Mouse (Mus musculus): Measurements from ENCODE around the gene Pla1a. TPM values are rescaled to one million over a fixed set of nuclear protein-coding genes. Genes with fewer than 3 reads are reported as not detected.

The Pla1a gene
- polyA plus RNA-seq, 1 experiment from 2014 or later: 0.27 TPM

DNA sequence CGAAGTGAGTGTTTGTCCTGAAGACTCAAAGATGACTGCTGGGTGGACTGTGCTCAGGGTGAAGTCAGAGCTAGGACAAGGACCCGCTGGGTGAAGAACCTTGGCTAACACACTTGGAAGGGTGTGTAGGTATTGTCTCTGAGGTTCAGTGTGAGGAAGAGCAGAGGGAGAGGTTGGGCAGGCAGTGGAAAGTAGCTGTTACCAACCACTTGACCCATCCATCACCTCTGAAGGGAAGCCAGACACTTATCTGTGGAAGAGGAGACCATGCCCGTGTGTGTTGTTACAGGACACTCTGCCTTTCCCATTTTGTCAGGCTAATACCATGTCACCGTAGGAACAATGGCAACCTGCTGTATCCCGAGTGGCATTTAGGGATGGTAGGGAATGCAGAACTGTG lies 26.7 kb downstream of the Pla1a start:
- Histone ChIP-seq H3K27ac (no peak overlapping the region), H3K9me3 (no peaks in the 10 kb centered on the region), H3K36me3 (no peaks in the 10 kb centered on the region), H3K4me3 (no peak overlapping the region), H3K4me1 (replicated peaks) (0 out of 2 replicates have a peak, but pooled peaks cover 8% of the 10 kb centered on the region), H3K27me3 (ENCODE audit: insufficient read depth, poor library complexity, severe bottlenecking) (no peaks in the 10 kb centered on the region)
- no peak for DNase-seq (ENCODE audit: low spot score)
- WGBS: 75% methylated on average over 5 of the region's 5 CpGs

DNA sequence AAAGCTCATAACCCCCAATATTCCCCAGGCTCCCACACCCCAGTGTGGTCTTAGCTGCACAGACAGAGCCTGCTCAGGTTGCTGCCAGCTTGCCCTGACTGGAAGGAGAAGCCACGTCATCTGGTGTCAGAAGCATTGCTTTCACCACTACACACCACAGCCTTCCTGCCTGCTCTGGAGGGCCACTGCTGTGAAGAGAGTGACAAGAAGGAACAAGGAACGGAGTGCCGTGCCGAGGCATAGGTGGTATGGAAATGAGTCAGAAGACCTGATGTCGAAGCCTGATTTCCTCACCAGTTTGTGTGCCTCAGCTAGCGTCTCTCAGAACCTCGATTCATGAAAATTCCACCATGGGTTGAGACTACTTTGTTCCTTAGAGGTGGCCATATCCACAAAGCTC lies 29.3 kb downstream of the Pla1a start:
- Histone ChIP-seq H3K27me3 (ENCODE audit: insufficient read depth, poor library complexity, severe bottlenecking) (no peaks in the 10 kb centered on the region), H3K9me3 (no peaks in the 10 kb centered on the region), H3K27ac (no peak overlapping the region), H3K36me3 (no peaks in the 10 kb centered on the region), H3K4me1 (replicated peaks) (peaks cover 24% of the 10 kb centered on the region), H3K4me3 (no peak overlapping the region)
- DNase-seq (ENCODE audit: low spot score): no peak
- 91% methylated on average over 7 of the region's 7 CpGs for WGBS

DNA sequence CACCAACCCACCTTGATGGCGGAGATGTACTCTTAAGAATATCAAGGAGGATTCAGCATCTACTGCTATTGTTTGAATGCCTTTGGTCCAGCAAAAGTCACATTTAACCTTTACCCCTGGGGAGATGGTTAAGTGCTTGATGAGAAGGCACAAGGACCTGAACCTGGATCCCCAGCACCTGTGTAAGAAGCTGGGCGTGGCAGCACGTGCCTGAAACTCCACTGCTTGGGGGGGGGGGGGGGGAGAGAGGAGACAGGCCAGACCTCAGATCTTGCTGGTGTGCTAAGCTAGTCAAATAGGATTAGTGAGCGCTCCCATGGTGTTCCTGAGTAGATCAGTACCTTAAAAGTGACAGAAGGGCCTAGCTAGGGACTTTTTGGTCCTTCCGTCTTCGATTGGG lies 31.5 kb downstream of the Pla1a start:
- Histone ChIP-seq H3K4me3 (no peak overlapping the region), H3K36me3 (no peaks in the 10 kb centered on the region), H3K27ac (no peak overlapping the region), H3K9me3 (no peaks in the 10 kb centered on the region), H3K27me3 (ENCODE audit: insufficient read depth, poor library complexity, severe bottlenecking) (no peaks in the 10 kb centered on the region), H3K4me1 (replicated peaks) (peaks cover 18% of the 10 kb centered on the region)
- DNase-seq (ENCODE audit: low spot score): no peak
- WGBS: 80% methylated on average over 6 of the region's 6 CpGs

DNA sequence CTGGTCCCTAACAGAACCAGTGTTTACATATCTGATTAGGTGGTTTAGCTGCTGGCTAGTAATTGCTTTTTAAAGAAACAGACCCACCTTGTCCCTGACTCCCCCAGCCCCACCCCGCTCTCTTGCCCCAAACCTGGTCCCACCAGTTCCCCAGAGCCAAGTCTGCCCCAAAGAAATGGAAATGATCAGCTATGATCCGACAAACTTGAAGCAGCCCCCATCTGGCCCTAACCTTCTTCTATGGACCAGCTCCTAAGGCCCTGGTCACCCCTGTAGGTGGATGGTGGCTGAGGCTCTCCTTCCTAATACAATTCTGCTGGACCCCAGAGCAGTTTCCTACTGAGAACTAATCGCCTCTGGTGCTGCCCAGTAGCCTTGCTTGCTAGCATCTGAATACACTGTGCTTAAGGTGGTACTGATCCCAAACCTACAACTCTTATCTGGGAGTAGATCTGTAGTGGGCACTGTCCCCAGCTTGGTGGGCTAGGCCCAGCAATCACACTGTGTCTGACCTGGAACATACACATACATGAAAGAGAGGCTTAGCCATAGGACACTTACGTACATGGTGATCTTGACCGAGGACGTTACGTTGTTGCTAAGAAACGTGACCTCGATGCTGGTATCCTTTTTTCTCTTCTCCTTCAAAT lies 32.5 kb downstream of the Pla1a start:
- peak overlapping the region; percentile 84 for H3K27ac ChIP-seq
- no peaks in the 10 kb centered on the region for H3K27me3 ChIP-seq (ENCODE audit: insufficient read depth, poor library complexity, severe bottlenecking)
- 75% methylated on average over 9 of the region's 9 CpGs for WGBS
- no peaks in the 10 kb centered on the region for H3K9me3 ChIP-seq
- no peak for DNase-seq (ENCODE audit: low spot score)
- H3K4me3 ChIP-seq: peak overlapping the region; percentile 46
- H3K4me1 ChIP-seq (replicated peaks): peaks cover 16% of the 10 kb centered on the region
- no peaks in the 10 kb centered on the region for H3K36me3 ChIP-seq

DNA sequence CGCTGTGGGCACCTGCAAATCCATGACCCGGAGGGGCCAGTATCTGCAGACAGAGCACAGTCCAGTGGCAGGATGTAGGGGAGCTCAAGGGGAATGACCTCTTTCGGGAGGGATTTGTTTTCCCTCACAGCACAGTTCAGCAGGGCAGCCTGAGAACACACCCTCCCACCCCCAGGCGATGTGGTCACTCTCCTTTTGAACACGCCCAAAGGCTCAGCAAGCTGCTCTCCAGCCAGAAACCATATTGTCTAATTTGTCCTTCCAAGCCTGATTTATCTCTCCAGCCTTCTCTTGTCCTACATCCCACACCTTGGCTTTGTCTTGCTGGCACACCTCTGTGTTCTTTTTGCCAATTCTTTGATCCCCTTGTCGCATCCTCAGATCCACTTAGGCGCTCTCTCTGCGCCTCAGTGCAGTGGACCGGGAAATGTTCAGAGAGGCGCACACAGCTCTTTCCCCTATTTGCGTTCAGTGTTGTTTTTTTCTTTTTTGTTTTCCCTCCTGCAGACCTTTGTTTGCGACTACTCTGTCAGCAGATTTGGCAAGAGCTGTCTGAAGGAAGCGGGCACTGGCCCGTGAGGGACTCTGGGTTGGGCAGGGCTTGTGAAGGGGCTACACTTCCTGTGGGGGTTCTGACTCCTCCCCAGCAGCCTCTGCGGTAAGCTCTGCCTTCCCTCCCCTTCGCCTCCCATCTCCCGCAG lies 33.3 kb downstream of the Pla1a start:
- Histone ChIP-seq H3K27ac (peak overlapping the region; percentile 84), H3K4me3 (peak overlapping the region; percentile 46), H3K27me3 (ENCODE audit: insufficient read depth, poor library complexity, severe bottlenecking) (no peaks in the 10 kb centered on the region), H3K4me1 (replicated peaks) (peaks cover 16% of the 10 kb centered on the region), H3K9me3 (no peaks in the 10 kb centered on the region), H3K36me3 (no peaks in the 10 kb centered on the region)
- peak; percentile 59 for DNase-seq (ENCODE audit: low spot score)
- 12% methylated on average over 17 of the region's 17 CpGs for WGBS

DNA sequence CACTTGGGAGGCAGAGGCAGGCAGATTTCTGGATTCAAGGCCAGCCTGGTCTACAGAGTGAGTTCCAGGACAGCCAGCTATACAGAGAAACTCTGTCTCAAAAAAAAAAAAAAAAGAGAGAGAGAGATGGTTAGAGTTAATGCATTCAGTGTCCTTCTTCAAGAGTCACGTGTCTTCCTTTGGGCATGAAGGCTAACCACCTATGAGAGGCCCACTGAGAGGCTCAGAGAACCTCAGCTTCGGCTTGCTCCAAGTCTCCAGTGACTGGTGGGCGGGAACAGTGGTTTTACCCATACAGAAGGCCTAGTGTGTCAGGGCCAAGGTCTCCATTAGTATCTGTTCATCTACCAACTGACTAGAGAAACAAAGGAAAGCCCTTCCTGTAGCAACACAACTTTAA lies 33.9 kb downstream of the Pla1a start:
- no peak for DNase-seq (ENCODE audit: low spot score)
- Histone ChIP-seq H3K4me3 (peak overlapping the region; percentile 46; the same call in 1 of the 2 replicates), H3K4me1 (replicated peaks) (peaks cover 16% of the 10 kb centered on the region), H3K27ac (peak overlapping the region; percentile 84), H3K27me3 (ENCODE audit: insufficient read depth, poor library complexity, severe bottlenecking) (no peaks in the 10 kb centered on the region), H3K36me3 (no peaks in the 10 kb centered on the region), H3K9me3 (no peaks in the 10 kb centered on the region)
- 67% methylated on average over 3 of the region's 3 CpGs for WGBS

DNA sequence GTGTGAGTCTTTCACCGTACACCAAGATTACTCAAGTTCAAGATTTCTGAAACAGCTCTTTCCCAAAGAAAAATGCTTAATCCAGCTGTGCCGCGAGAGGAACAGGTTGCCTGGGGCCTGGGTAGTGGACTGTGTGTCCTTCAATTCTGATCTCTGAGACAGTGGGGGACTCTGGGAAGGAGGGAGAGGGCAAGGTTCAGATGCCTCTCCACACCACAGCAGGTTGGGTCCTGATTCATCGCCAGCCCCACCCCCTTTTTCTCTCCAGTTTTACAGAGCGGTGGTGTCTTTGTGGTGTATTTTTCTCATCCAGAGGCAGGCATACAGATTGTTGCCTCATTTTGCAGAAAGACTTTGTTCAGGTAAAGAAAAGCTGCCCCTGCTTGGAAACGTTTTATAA lies 34.7 kb downstream of the Pla1a start:
- no peaks in the 10 kb centered on the region for H3K36me3 ChIP-seq
- H3K4me1 ChIP-seq (replicated peaks): peaks cover 16% of the 10 kb centered on the region
- H3K27ac ChIP-seq: no peak overlapping the region
- no peak for DNase-seq (ENCODE audit: low spot score)
- H3K27me3 ChIP-seq (ENCODE audit: insufficient read depth, poor library complexity, severe bottlenecking): no peaks in the 10 kb centered on the region
- H3K9me3 ChIP-seq: no peaks in the 10 kb centered on the region
- 88% methylated on average over 6 of the region's 6 CpGs for WGBS
- H3K4me3 ChIP-seq: no peak overlapping the region

DNA sequence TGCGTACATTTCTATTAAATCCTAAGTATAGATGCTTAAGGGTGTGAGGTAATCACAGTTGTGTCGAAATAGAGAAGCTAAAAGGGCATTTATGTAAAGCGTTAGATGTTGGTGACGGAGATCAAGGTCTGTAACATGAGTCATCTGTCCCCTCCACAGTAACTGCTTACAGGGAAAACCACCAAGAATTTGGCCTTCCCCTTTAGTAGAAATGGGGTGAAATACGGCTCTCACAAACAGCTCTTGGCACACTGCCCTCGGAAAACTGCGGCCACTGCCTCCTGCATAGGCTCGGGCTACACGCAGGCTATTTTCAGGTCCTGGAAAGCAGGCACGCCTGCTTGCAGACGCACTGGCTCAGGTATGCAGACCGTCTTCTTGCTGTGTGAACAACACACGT lies 36.8 kb downstream of the Pla1a start:
- H3K4me3 ChIP-seq: no peak overlapping the region
- WGBS: 86% methylated on average over 13 of the region's 13 CpGs
- H3K4me1 ChIP-seq (replicated peaks): peaks cover 18% of the 10 kb centered on the region
- no peaks in the 10 kb centered on the region for H3K27me3 ChIP-seq (ENCODE audit: insufficient read depth, poor library complexity, severe bottlenecking)
- H3K27ac ChIP-seq: no peak overlapping the region
- H3K36me3 ChIP-seq: no peaks in the 10 kb centered on the region
- H3K9me3 ChIP-seq: no peaks in the 10 kb centered on the region
- no peak for DNase-seq (ENCODE audit: low spot score)

DNA sequence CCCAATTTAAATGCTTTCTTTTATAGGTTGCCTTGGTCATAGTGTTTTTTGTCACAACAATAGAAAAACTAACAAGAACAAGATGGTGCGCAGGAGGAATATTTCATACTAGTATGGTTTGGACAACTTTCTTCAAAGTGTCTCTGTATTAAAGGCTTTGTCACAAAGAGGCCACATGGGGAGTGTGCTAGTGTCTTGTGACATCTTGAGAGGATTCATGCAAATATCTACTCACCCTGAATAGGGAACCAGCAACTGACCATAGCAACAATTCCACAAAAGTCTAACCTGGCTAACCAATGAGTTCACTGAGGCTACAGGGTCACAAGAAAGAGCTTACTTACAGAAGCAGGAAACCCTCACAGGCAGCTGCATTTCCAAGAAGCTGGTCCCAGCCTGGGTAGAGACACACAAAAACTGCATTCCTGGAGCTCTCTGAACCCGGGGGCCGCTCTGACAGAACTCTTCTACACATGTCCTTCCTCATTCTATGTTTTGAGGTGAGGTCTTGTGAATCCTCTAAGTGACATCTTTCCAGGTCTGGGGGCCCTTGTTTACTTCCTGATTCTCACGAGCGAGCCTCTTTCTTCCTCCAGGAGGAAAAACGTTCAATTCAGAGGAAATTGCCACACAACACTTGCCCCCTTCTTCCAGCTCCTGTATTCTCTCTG lies 37.8 kb downstream of the Pla1a start:
- WGBS: 81% methylated on average over 6 of the region's 6 CpGs
- Histone ChIP-seq H3K4me1 (replicated peaks) (peaks cover 14% of the 10 kb centered on the region), H3K27me3 (ENCODE audit: insufficient read depth, poor library complexity, severe bottlenecking) (no peaks in the 10 kb centered on the region), H3K36me3 (no peaks in the 10 kb centered on the region), H3K4me3 (no peak overlapping the region), H3K27ac (no peak overlapping the region), H3K9me3 (no peaks in the 10 kb centered on the region)
- DNase-seq (ENCODE audit: low spot score): no peak

DNA sequence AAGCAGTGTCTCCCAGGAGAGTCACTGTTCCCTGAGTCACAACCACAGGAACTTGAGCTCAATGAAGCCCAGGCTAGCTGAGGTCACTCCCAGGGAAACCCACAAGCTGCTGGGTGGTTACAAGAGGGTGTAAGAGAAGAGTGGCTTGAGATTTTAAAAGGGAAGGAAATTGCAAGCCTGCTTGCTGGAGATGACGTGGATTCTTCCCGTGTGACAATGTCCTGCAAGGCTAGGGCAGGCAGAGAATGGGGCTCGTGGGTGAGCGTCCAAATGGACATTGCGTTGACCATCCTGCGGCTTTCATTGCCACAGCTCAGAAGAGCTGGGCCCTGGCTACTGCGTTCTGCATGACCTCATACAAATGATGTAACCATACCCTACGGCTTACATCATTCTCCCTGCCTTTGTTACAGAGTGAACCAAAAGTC lies 38.7 kb downstream of the Pla1a start:
- 90% methylated on average over 8 of the region's 8 CpGs for WGBS
- no peak overlapping the region for H3K27ac ChIP-seq
- H3K9me3 ChIP-seq: no peaks in the 10 kb centered on the region

DNA sequence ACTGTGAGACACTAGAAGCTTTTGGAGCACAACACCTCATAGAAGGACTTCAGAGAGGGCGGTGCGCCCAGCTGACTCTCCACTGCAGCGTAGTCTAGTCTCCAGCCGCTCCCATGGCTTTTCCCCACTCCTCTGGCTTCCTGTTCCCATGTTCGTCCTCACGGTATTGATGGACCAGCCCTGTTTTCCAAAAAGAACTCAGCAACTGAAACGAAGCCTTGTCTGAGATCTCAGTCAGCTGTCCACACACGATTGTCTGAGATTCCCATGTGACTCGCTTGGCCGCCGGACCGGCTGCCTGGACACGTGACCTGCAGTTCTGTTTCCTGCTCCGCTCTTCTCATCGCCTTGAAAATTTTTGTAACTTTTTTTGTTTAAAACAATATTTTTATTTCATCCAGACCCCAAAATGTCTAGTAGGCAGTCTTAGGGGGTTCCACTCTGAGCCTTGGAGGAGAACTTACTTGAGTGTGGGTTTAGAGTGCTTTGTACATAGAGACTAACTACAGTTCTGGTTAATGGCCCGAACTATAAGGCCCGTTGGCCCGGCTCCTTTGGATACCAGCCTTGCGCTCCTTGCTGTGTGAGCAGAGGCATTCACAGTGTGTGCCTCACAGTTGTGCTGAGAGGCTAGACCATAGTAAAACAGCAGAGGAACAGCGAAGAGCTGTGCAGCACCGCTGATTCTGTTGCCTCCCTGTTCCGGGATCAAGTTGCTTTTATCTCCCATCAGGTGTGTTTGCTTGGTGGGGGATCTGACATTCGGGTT lies 40.6 kb downstream of the Pla1a start:
- Histone ChIP-seq H3K36me3 (no peaks in the 10 kb centered on the region), H3K27ac (no peak overlapping the region), H3K4me3 (no peak overlapping the region), H3K4me1 (replicated peaks) (0 out of 2 replicates have a peak, but pooled peaks cover 2% of the 10 kb centered on the region), H3K27me3 (ENCODE audit: insufficient read depth, poor library complexity, severe bottlenecking) (no peaks in the 10 kb centered on the region), H3K9me3 (no peaks in the 10 kb centered on the region)
- no peak for DNase-seq (ENCODE audit: low spot score)
- WGBS: 81% methylated on average over 23 of the region's 23 CpGs

More for the DNA sequence above, 38.7 kb downstream of the Pla1a start:
- Histone ChIP-seq H3K27me3 (ENCODE audit: insufficient read depth, poor library complexity, severe bottlenecking) (no peaks in the 10 kb centered on the region), H3K4me1 (replicated peaks) (peaks cover 4% of the 10 kb centered on the region), H3K4me3 (no peak overlapping the region), H3K36me3 (no peaks in the 10 kb centered on the region)
- no peak for DNase-seq (ENCODE audit: low spot score)

DNA sequence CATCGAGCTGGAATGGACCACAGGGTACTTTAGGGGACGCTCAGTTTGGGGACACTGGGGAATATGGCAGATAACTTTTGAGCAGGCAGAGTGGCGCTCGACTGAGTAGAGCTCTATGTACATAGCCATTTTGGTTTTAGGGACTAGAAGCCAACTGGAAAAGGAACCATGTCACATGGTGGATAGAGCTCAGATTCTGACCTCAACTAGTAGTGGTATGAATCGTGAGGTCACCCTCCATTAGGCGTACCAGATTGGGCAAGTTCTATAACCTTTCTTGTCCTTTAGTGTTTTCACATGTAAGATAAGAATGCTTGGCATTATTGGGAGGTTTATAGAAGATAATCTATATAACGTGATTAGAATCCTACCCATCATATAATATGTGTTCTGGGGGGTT lies 42.6 kb downstream of the Pla1a start:
- no peaks in the 10 kb centered on the region for H3K9me3 ChIP-seq

More for the DNA sequence above, 42.6 kb downstream of the Pla1a start:
- Histone ChIP-seq H3K36me3 (no peaks in the 10 kb centered on the region), H3K27me3 (ENCODE audit: insufficient read depth, poor library complexity, severe bottlenecking) (no peaks in the 10 kb centered on the region), H3K4me1 (replicated peaks) (0 out of 2 replicates have a peak, but pooled peaks cover 2% of the 10 kb centered on the region), H3K27ac (no peak overlapping the region), H3K4me3 (no peak overlapping the region)
- no peak for DNase-seq (ENCODE audit: low spot score)
- 91% methylated on average over 7 of the region's 7 CpGs for WGBS
